Mouse (Mus musculus) intestine, embryonic 14.5 days (tissue): ENCODE results near the gene Kcnq1. TPM values are rescaled to one million over a fixed set of nuclear protein-coding genes. Genes with fewer than 3 reads are reported as not detected.

Experiments
- ATAC-seq: fragments of 200-750 bp; cut with Nextera tagmentation; replicated peaks from 2 replicates; pipeline ENCODE4 v1.8.0; 2017; ENCODE audit warnings: low read depth, moderate number of reproducible peaks, moderate TSS enrichment, moderate library complexity; ENCODE audit not compliant: low FRiP score, low TSS enrichment
- DNase-seq: peaks from one replicate; pipeline ENCODE4 v3.0.0-alpha.2; 2018; ENCODE audit warnings: low spot score
- H3K27ac ChIP-seq: fragments of 300-500 bp; sonication (generic); 2 replicates; pipeline ENCODE4 v1.5.1; 2014; ENCODE audit warnings: low read depth, mild to moderate bottlenecking, control low read depth
- H3K27me3 ChIP-seq: fragments of 300-500 bp; sonication (generic); replicated peaks from 2 replicates; pipeline ENCODE4 v1.6.1; 2014; ENCODE audit warnings: low read length, control low read depth; ENCODE audit not compliant: control insufficient read depth, insufficient read depth
- H3K36me3 ChIP-seq: fragments of 300-500 bp; sonication (generic); 2 replicates; pipeline ENCODE4 v1.6.1; 2014; ENCODE audit warnings: low read length, control low read depth; ENCODE audit not compliant: control insufficient read depth, insufficient read depth
- H3K4me1 ChIP-seq: fragments of 300-500 bp; sonication (generic); replicated peaks from 2 replicates; pipeline ENCODE4 v1.6.1; 2014; ENCODE audit warnings: low read length, control low read depth, mixed read lengths; ENCODE audit not compliant: control insufficient read depth, insufficient read depth
- H3K4me2 ChIP-seq: fragments of 300-500 bp; sonication (generic); 2 replicates; pipeline ENCODE4 v1.6.1; 2014; ENCODE audit warnings: low read length
- H3K4me3 ChIP-seq: fragments of 300-500 bp; sonication (generic); 2 replicates; pipeline ENCODE4 v1.5.1; 2014; ENCODE audit warnings: low read depth, low read length, control low read depth, mixed read lengths
- H3K9ac ChIP-seq: fragments of 300-500 bp; sonication (generic); 2 replicates; pipeline ENCODE4 v1.6.1; 2014; ENCODE audit warnings: mild to moderate bottlenecking, low read length
- H3K9me3 ChIP-seq: fragments of 300-500 bp; sonication (generic); 2 replicates; pipeline ENCODE4 v1.6.1; 2016; ENCODE audit warnings: low read length, control low read depth; ENCODE audit not compliant: control insufficient read depth
- WGBS: fragments of 180-500 bp; shearing (Covaris S2); extraction: QIAGEN DNeasy Blood & Tissue Kit; methylation state at CpG from one replicate; pipeline ENCODE4 v1.1.7; 2014; 5-methylcytosine and 5-hydroxymethylcytosine counted together
- polyA plus RNA-seq: library from polyadenylated mRNA; unstranded; fragments of >200 nt; fragmentation: Nextera tagmentation; extraction: Ambion mirVana; gene quantifications from 2 replicates; pipeline ENCODE4 v1.2.1, GENCODE M21; 2014

Gene Kcnq1
- polyA plus RNA-seq, 1 experiment from 2014 or later: 5.3 TPM

GRCm38 (mm10) chr7:143357831-143358230 is 251.7 kb downstream of the Kcnq1 start:
- H3K4me1 ChIP-seq: no peaks in the 10 kb centered on the region; the same call in 1 of the 2 replicates
- no peaks in the 10 kb centered on the region for H3K27me3 ChIP-seq
- H3K9ac ChIP-seq: no peak overlapping the region
- DNase-seq (no peak), ATAC-seq (no peak)
- no peaks in the 10 kb centered on the region for H3K9me3 ChIP-seq
- H3K4me3 ChIP-seq: no peak overlapping the region
- no peak overlapping the region for H3K4me2 ChIP-seq
- 56% methylated on average over 4 of the region's 4 CpGs for WGBS
- H3K27ac ChIP-seq: peak overlapping the region; percentile 40
- H3K36me3 ChIP-seq: no peaks in the 10 kb centered on the region

DNA sequence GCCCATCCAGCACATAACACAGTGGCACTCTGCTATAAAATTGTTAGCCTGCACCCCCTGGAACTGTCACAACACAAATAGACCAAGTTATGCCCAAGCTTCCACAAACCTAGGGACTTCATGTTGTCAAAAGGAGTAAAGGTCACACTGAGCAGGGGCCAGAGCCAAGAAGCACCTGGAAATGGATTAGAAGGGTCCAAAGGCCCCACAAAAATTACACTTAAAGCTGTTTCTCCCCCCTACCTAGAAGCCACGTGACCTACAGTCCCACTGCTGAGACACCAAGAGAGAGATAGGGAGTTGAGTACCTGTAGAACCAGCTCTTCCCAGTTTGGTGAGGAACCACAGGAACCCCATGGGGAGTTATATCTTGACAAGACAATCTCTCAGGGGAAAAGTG is 253.6 kb downstream of the Kcnq1 start:
- no peak overlapping the region for H3K9ac ChIP-seq
- ATAC-seq: no peak

DNA sequence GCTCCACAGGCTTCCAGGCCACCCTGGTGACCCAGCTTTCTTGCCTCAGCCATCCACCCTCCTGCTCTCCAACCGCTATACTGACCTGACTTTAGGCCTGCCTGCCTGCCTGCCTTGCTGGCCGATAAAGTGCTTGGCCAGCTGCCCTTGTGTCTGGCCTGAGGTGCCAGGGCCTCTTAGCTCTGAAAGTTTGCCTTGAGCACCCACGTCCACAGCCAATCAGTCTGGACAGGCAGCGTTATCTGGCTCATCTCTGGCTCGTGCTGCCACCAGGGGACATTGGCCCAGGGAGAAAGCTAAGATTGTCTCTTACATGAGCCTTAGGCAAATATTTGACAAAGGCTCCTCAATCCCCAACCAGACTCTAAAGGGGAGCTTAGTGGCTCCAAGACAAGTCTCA is 254.6 kb downstream of the Kcnq1 start:
- H3K4me3 ChIP-seq: no peak overlapping the region
- no peak for DNase-seq
- no peak for ATAC-seq
- H3K36me3 ChIP-seq: no peaks in the 10 kb centered on the region
- H3K9ac ChIP-seq: no peak overlapping the region
- H3K9me3 ChIP-seq: no peaks in the 10 kb centered on the region
- H3K4me2 ChIP-seq: no peak overlapping the region
- H3K27ac ChIP-seq: no peak overlapping the region
- H3K4me1 ChIP-seq: no peaks in the 10 kb centered on the region; the same call in 1 of the 2 replicates
- WGBS: 62% methylated on average over 5 of the region's 5 CpGs
- no peaks in the 10 kb centered on the region for H3K27me3 ChIP-seq

More for the DNA sequence above, 253.6 kb downstream of the Kcnq1 start:
- no peak overlapping the region for H3K27ac ChIP-seq
- H3K4me3 ChIP-seq: no peak overlapping the region
- no peaks in the 10 kb centered on the region; the same call in 1 of the 2 replicates for H3K4me1 ChIP-seq
- H3K36me3 ChIP-seq: no peaks in the 10 kb centered on the region
- H3K27me3 ChIP-seq: no peaks in the 10 kb centered on the region
- H3K4me2 ChIP-seq: no peak overlapping the region
- H3K9me3 ChIP-seq: no peaks in the 10 kb centered on the region
- DNase-seq: no peak
- 64% methylated on average over 1 of the region's 1 CpGs for WGBS

GRCm38 (mm10) chr7:143364092-143364832 is 258.1 kb downstream of the Kcnq1 start:
- WGBS: 87% methylated on average over 7 of the region's 7 CpGs
- ATAC-seq (no peak), DNase-seq (no peak)
- Histone ChIP-seq H3K9ac (no peak overlapping the region), H3K27me3 (no peaks in the 10 kb centered on the region), H3K27ac (no peak overlapping the region), H3K36me3 (no peaks in the 10 kb centered on the region), H3K9me3 (no peaks in the 10 kb centered on the region), H3K4me2 (no peak overlapping the region), H3K4me3 (no peak overlapping the region), H3K4me1 (peaks cover 14% of the 10 kb centered on the region)

GRCm38 (mm10) chr7:143364969-143365839 is 259.0 kb downstream of the Kcnq1 start:
- Histone ChIP-seq H3K9ac (no peak overlapping the region), H3K9me3 (no peaks in the 10 kb centered on the region), H3K36me3 (no peaks in the 10 kb centered on the region), H3K27ac (no peak overlapping the region), H3K4me2 (no peak overlapping the region), H3K4me1 (peaks cover 14% of the 10 kb centered on the region), H3K27me3 (no peaks in the 10 kb centered on the region), H3K4me3 (no peak overlapping the region)
- WGBS: 82% methylated on average over 8 of the region's 8 CpGs
- ATAC-seq: no peak
- no peak for DNase-seq

- H3K27ac ChIP-seq: no peak overlapping the region
- no peak overlapping the region for H3K9ac ChIP-seq
- ATAC-seq (no peak), DNase-seq (no peak)
- no peaks in the 10 kb centered on the region for H3K36me3 ChIP-seq
- H3K4me1 ChIP-seq: peaks cover 20% of the 10 kb centered on the region
- 0 out of 2 replicates have a peak overlapping the region, but pooled peaks have one; percentile 20 for H3K4me2 ChIP-seq
- WGBS: 46% methylated on average over 20 of the region's 20 CpGs
- H3K4me3 ChIP-seq: no peak overlapping the region
- H3K9me3 ChIP-seq: no peaks in the 10 kb centered on the region
- no peaks in the 10 kb centered on the region for H3K27me3 ChIP-seq
Measured at GRCm38 (mm10) chr7:143367366-143368266, 261.5 kb downstream of the Kcnq1 start.

- Histone ChIP-seq H3K4me1 (peaks cover 24% of the 10 kb centered on the region), H3K36me3 (no peaks in the 10 kb centered on the region), H3K4me2 (no peak overlapping the region), H3K9me3 (no peaks in the 10 kb centered on the region), H3K4me3 (no peak overlapping the region), H3K9ac (no peak overlapping the region), H3K27ac (no peak overlapping the region), H3K27me3 (no peaks in the 10 kb centered on the region)
- 76% methylated on average over 7 of the region's 7 CpGs for WGBS
- ATAC-seq (no peak), DNase-seq (no peak)
Measured at GRCm38 (mm10) chr7:143368267-143368643, 262.1 kb downstream of the Kcnq1 start.

DNA sequence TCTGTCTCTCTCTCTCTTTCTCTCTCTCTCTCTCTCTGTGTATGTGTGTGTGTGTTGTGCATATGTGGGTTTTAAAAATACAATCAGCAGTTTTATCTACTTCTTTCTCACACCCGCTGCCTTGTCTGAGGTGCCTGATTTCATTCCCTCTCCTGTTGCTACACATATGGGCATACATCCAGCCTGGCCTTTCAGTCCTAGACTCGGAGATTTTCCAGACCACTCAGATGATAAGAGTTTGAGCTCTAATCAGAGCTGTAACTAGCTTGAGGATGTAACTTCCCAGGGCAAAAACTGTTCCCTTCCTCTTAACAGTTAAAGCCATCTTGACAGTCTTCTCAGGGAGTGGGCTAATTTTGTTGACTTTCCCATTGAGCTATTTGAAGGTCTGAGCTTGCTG is 265.2 kb downstream of the Kcnq1 start:
- ATAC-seq: no peak
- Histone ChIP-seq H3K4me3 (no peak overlapping the region), H3K27ac (no peak overlapping the region), H3K4me1 (peaks cover 22% of the 10 kb centered on the region), H3K4me2 (no peak overlapping the region), H3K9me3 (no peaks in the 10 kb centered on the region), H3K36me3 (no peaks in the 10 kb centered on the region), H3K27me3 (no peaks in the 10 kb centered on the region), H3K9ac (no peak overlapping the region)
- 42% methylated on average over 2 of the region's 2 CpGs for WGBS
- no peak for DNase-seq
